Mouse (Mus musculus) stomach, postnatal 0 days (tissue): ENCODE data around the gene Bpifb1.

Experiments
- CTCF ChIP-seq: IDR thresholded peaks from 2 replicates; pipeline ENCODE4 v1.5.1; 2016; ENCODE audit warnings: antibody characterized with exemption, low read depth, mild to moderate bottlenecking, moderate library complexity
- EP300 ChIP-seq: optimal IDR thresholded peaks from 2 replicates; pipeline ENCODE3; 2016; ENCODE audit warnings: antibody characterized with exemption

GRCm38 (mm10) chr2:154193071-154193470, 2.5 kb downstream of the Bpifb1 start:
- TF ChIP-seq EP300, result no peak
- TF ChIP-seq CTCF, result no peak
